Mouse (Mus musculus) midbrain, postnatal 0 days (tissue): ENCODE data around the gene Rfx2. TPM values are rescaled to one million over a fixed set of nuclear protein-coding genes. Genes with fewer than 3 reads are reported as not detected.

Source experiments
- ATAC-seq: fragments of 200-750 bp; cut with Nextera tagmentation; 2 replicates; pipeline ENCODE4 v1.8.0; 2017; ENCODE audit warnings: moderate number of reproducible peaks, mild to moderate bottlenecking, moderate TSS enrichment, moderate library complexity; ENCODE audit not compliant: low FRiP score
- DNase-seq: peaks from one replicate; pipeline ENCODE4 v3.0.0-alpha.2; 2015; ENCODE audit warnings: low spot score
- H3K27ac ChIP-seq: fragments of 300-500 bp; sonication (generic); 2 replicates; pipeline ENCODE4 v1.5.1; 2014; ENCODE audit warnings: low read depth, mild to moderate bottlenecking, low read length, mixed read lengths
- H3K27me3 ChIP-seq: fragments of 300-500 bp; sonication (generic); 2 replicates; pipeline ENCODE4 v1.6.1; 2014; ENCODE audit warnings: low read length, control low read depth, mixed read lengths; ENCODE audit not compliant: insufficient read depth
- H3K36me3 ChIP-seq: fragments of 300-500 bp; sonication (generic); 2 replicates; pipeline ENCODE4 v1.6.1; 2014; ENCODE audit warnings: low read length, control low read depth, mixed read lengths; ENCODE audit not compliant: insufficient read depth
- H3K4me1 ChIP-seq: fragments of 300-500 bp; sonication (generic); 2 replicates; pipeline ENCODE4 v1.6.1; 2014; ENCODE audit warnings: mild to moderate bottlenecking, control low read depth, antibody characterized with exemption, low read length, mixed read lengths; ENCODE audit not compliant: insufficient read depth
- H3K4me2 ChIP-seq: fragments of 300-500 bp; sonication (generic); 2 replicates; pipeline ENCODE4 v1.6.1; 2014; ENCODE audit warnings: low read depth, mild to moderate bottlenecking, low read length, mixed read lengths; ENCODE audit not compliant: poor library complexity, severe bottlenecking
- H3K4me3 ChIP-seq: fragments of 300-500 bp; sonication (generic); 2 replicates; pipeline ENCODE4 v1.5.1; 2014; ENCODE audit warnings: low read depth, mild to moderate bottlenecking, low read length, moderate library complexity
- H3K9ac ChIP-seq: fragments of 300-500 bp; sonication (generic); replicated peaks from 2 replicates; pipeline ENCODE4 v1.6.1; 2014; ENCODE audit warnings: mild to moderate bottlenecking, low read length, moderate library complexity, mixed read lengths; ENCODE audit not compliant: poor library complexity, severe bottlenecking
- H3K9me3 ChIP-seq: fragments of 300-500 bp; sonication (generic); 2 replicates; pipeline ENCODE4 v1.6.1; 2016; ENCODE audit warnings: low read length, control low read depth
- CTCF ChIP-seq: IDR thresholded peaks from 2 replicates; pipeline ENCODE4 v1.5.1; 2016; ENCODE audit warnings: antibody characterized with exemption, mild to moderate bottlenecking
- WGBS: fragments of 180-500 bp; shearing (Covaris S2); extraction: QIAGEN DNeasy Blood & Tissue Kit; methylation state at CpG from one replicate; pipeline ENCODE4 v1.1.7; 2014; 5-methylcytosine and 5-hydroxymethylcytosine counted together
- polyA plus RNA-seq: library from polyadenylated mRNA; unstranded; fragments of >200 nt; fragmentation: Nextera tagmentation; extraction: Ambion mirVana; gene quantifications from 2 replicates; pipeline ENCODE4 v1.2.1, GENCODE M21; 2015
- total RNA-seq: library from RNA; depleted of rRNA; stranded (reverse); fragments of >200 nt; gene quantifications from 2 replicates; pipeline ENCODE4 v1.2.3, GENCODE M21; 2014

Gene Rfx2
- total and polyA plus RNA-seq, 2 experiments from 2014 or later, result 3.0 to 5.7 TPM

DNA sequence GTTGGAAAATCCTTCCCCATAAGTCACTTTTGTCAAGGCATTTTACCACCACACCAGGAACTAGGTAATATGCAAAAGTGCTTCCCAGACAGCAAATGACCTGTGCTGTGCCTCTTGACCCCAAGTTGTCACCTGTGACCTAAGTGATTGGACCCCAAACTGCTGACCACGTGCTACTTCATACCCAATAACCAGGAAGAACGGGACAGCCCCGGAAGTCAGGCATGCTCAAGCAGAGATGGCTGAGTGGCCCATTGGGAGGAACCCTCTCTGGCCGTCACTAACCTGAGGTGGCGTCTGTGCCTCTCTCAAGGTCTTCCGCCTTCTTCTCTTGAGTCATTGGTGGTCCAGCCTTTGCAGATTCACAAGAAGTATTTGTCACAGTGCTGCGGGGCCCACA lies 41.7 kb upstream of the Rfx2 start:
- ATAC-seq (no peak), DNase-seq (no peak)
- H3K4me3 ChIP-seq, result no peak overlapping the region
- no peak for TF ChIP-seq CTCF
- no peak overlapping the region for H3K27ac ChIP-seq
- H3K9ac ChIP-seq, result no peak overlapping the region
- no peaks in the 10 kb centered on the region for H3K36me3 ChIP-seq
- H3K4me2 ChIP-seq, result no peak overlapping the region
- 76% methylated on average over 7 of the region's 7 CpGs for WGBS
- no peaks in the 10 kb centered on the region for H3K27me3 ChIP-seq
- no peaks in the 10 kb centered on the region for H3K4me1 ChIP-seq
- H3K9me3 ChIP-seq, result no peaks in the 10 kb centered on the region

DNA sequence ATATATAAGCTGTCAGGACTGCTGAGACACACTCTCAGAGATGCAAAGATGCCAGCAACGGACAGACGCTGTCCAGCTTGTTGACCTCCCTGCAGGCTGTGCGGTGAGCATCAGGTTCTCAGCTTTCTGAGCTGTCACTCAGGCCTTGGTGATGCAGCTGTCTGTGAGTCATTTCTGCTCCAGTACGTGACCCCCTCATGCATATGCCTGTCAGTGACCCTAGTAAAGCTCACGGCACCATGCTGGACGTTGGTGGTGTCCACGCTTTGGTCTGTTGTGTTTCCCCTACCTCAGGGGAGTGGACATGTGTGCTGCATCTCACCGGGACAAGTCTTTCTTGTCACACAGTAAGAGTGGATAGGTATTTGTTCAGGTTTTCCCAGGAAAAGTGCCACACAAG lies 41.0 kb upstream of the Rfx2 start:
- ATAC-seq (no peak), DNase-seq (no peak)
- WGBS, result 74% methylated on average over 8 of the region's 8 CpGs
- Histone ChIP-seq H3K27me3 (no peaks in the 10 kb centered on the region), H3K27ac (no peak overlapping the region), H3K9me3 (no peaks in the 10 kb centered on the region), H3K9ac (no peak overlapping the region), H3K4me1 (no peaks in the 10 kb centered on the region), H3K4me2 (no peak overlapping the region), H3K36me3 (no peaks in the 10 kb centered on the region), H3K4me3 (no peak overlapping the region)
- TF ChIP-seq CTCF, result no peak

DNA sequence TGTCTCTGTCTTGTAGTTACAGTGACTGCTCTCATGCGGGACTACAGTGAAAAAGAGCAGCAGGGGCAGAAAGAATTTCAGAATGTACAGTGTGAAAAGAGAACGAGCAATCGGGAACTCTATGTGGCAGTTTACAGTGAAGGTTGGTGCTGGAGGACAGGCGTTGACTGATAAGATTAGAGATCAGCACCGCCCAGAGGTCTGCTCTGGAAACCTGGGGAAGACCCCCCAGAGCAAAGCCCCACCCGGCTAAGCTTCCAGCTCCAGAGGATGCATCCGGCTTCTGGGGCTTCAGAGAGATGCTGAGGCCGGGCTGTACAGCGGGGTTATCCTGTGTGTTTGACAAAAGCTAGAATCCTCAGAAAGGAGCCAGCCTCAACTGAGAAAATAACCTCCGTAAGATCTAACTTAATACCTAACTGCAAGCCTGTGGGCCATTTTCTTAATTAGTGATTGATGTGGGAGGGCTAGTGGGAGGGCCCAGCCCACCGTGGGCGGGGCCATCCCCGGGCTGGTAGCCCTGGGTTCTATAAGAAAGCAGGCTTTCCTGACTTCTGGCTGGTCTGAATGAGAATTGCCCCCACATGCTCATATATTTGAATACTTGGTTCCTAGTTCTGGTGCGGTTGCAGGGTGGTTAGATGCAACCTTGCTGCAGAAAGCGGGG lies 39.6 kb upstream of the Rfx2 start:
- ATAC-seq, result no peak

DNA sequence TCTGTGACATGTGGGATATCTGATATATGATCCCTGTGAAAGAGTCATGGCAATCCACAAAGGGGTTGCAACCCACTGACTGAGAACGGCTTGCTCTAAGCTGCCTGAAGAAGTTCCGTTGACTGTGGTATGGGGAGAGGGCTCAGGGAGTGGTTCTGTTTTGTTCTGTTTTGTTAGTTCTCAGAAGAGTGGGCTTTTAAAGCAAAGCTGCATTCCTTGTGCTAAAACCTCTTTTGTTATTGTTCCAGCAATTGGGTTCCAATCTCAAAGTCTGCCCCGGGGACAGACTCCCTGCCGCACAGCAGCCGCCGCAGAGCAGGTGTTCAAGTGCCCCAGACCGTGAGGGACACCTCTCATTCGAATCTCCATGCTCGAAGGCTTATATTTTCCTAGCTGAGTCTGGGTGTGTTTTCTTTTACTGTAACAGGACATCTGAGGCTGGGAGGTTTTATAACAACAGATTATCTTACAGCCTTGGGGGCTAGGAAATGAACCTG lies 38.7 kb upstream of the Rfx2 start:
- H3K4me3 ChIP-seq, result no peak overlapping the region
- no peaks in the 10 kb centered on the region for H3K9me3 ChIP-seq
- no peaks in the 10 kb centered on the region for H3K27me3 ChIP-seq
- no peak overlapping the region for H3K4me2 ChIP-seq
- H3K27ac ChIP-seq, result no peak overlapping the region
- no peaks in the 10 kb centered on the region for H3K36me3 ChIP-seq
- H3K9ac ChIP-seq, result no peak overlapping the region
- H3K4me1 ChIP-seq, result no peaks in the 10 kb centered on the region
- 48% methylated on average over 9 of the region's 9 CpGs for WGBS
- TF ChIP-seq CTCF, result no peak
- ATAC-seq (no peak), DNase-seq (no peak)

More for the DNA sequence above, 39.6 kb upstream of the Rfx2 start:
- no peak overlapping the region for H3K9ac ChIP-seq
- no peak for TF ChIP-seq CTCF
- no peak overlapping the region for H3K4me3 ChIP-seq
- H3K9me3 ChIP-seq, result no peaks in the 10 kb centered on the region
- no peak overlapping the region for H3K4me2 ChIP-seq
- no peaks in the 10 kb centered on the region for H3K36me3 ChIP-seq
- no peak overlapping the region for H3K27ac ChIP-seq
- no peak for DNase-seq
- 76% methylated on average over 15 of the region's 15 CpGs for WGBS
- no peaks in the 10 kb centered on the region for H3K27me3 ChIP-seq
- H3K4me1 ChIP-seq, result no peaks in the 10 kb centered on the region

DNA sequence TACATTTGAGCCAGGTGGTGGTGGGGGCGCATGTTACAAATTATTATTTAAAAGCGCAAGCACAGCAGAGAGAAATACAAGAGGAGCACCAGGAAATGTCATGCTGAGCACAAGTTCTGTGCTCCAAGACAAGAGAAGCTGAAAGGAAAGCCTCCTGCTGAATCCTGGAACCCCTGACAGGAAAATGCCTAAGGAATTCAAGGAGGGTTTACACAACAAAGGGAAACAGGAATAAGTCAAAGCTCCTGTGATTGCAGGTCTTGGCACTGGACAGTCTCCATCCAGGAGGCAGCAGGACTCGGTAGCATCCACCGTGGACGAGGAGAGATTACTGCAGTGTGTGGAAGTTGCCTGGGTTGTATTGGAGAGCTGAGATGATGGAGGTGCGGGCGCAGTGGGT lies 35.3 kb upstream of the Rfx2 start:
- no peaks in the 10 kb centered on the region for H3K27me3 ChIP-seq
- no peaks in the 10 kb centered on the region for H3K4me1 ChIP-seq
- no peaks in the 10 kb centered on the region for H3K36me3 ChIP-seq
- no peak overlapping the region for H3K9ac ChIP-seq
- TF ChIP-seq CTCF, result no peak
- no peaks in the 10 kb centered on the region for H3K9me3 ChIP-seq
- no peak for ATAC-seq
- H3K4me3 ChIP-seq, result no peak overlapping the region
- no peak for DNase-seq
- WGBS, result 75% methylated on average over 7 of the region's 7 CpGs
- H3K4me2 ChIP-seq, result no peak overlapping the region
- no peak overlapping the region for H3K27ac ChIP-seq

DNA sequence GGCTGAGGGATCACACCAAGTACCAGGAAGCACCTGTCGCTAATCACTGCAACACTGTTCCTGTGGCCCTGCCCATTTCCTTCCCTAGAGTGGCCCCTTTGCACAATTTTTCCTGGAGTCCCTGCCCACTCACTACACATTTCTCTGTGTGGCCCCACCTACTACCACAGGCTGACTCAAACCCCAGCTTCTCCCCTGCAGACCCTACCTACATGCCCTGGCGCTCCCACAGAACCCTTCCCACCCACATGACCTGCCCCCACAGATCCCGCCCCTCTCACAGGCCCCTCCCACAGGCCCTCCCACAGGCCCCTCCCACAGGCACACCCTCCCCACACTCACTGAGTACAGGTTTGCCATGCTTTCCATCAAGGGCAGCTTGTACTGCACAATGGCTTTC lies 30.4 kb upstream of the Rfx2 start:
- no peaks in the 10 kb centered on the region for H3K27me3 ChIP-seq
- no peaks in the 10 kb centered on the region for H3K4me1 ChIP-seq
- H3K9ac ChIP-seq, result no peak overlapping the region
- ATAC-seq (no peak), DNase-seq (no peak)
- no peak overlapping the region for H3K4me2 ChIP-seq
- H3K36me3 ChIP-seq, result no peaks in the 10 kb centered on the region
- H3K4me3 ChIP-seq, result no peak overlapping the region
- 61% methylated on average over 3 of the region's 3 CpGs for whole genome bisulfite sequencing
- H3K27ac ChIP-seq, result no peak overlapping the region
- no peak for TF ChIP-seq CTCF
- H3K9me3 ChIP-seq, result no peaks in the 10 kb centered on the region
